In genomic region chr9:107295616-107296015, GRCm38 (mm10) we compare ENCODE assay signal across 8 mouse cellular contexts. TPM values are rescaled to one million over a fixed set of nuclear protein-coding genes. Genes with fewer than 3 reads are reported as not detected.
DNase-seq lines count a peak whose midpoint lies in the region; ATAC-seq and TF ChIP-seq lines count a peak whose summit lies in the region.

No protein-coding gene starts in this region.

- no peak overlapping the region for H3K9ac ChIP-seq in forebrain, embryonic 13.5 days
- peak overlapping the region; percentile 82 for H3K9ac ChIP-seq in liver, postnatal 0 days (replicated peaks)
- H3K9ac ChIP-seq in stomach, embryonic 15.5 days, result no peak overlapping the region

- WGBS in forebrain, embryonic 13.5 days, result 84% methylated on average over 4 of the region's 4 CpGs
- WGBS in liver, postnatal 0 days (ENCODE audit: insufficient replicate concordance), result 22% methylated on average over 4 of the region's 4 CpGs
- WGBS in stomach, embryonic 15.5 days, result 42% methylated on average over 4 of the region's 4 CpGs
- 57% methylated on average over 4 of the region's 4 CpGs for WGBS in kidney, adult 2 months

- no peak for TF ChIP-seq EP300 in liver, postnatal 0 days (IDR thresholded peaks at IDR 0.05; ENCODE audit: low read depth)

- TF ChIP-seq CTCF in liver, postnatal 0 days (IDR thresholded peaks at IDR 0.05; ENCODE audit: low read depth), result no peak
- no peak for TF ChIP-seq CTCF in kidney, adult 2 months (conservative IDR thresholded peaks at IDR 0.05; ENCODE audit: insufficient read depth, insufficient read length, low read depth, low read length)

- H3K4me1 ChIP-seq in forebrain, embryonic 13.5 days, result peaks cover 17% of the 10 kb centered on the region
- H3K4me1 ChIP-seq in liver, postnatal 0 days (ENCODE audit: insufficient read depth), result peaks cover 24% of the 10 kb centered on the region
- H3K4me1 ChIP-seq in stomach, embryonic 15.5 days, result peaks cover 27% of the 10 kb centered on the region
- peaks cover 18% of the 10 kb centered on the region; the same call in 1 of the 2 replicates for H3K4me1 ChIP-seq in kidney, adult 2 months (ENCODE audit: control insufficient read depth, insufficient read depth, low read length)

- peak overlapping the region; percentile 81; the same call in 1 of the 2 replicates for H3K4me2 ChIP-seq in forebrain, embryonic 13.5 days
- peak overlapping the region; percentile 94 for H3K4me2 ChIP-seq in liver, postnatal 0 days (ENCODE audit: low read depth, low read length)
- peak overlapping the region; percentile 77 for H3K4me2 ChIP-seq in stomach, embryonic 15.5 days

- DNase-seq in frontal cortex, postnatal 36 days (ENCODE audit: low spot score in 2 of 2), result peak; percentile 53 to 55
- DNase-seq in CD4-positive helper T cell, adult 2 months (ENCODE audit: low read depth, low spot score), result peak; percentile 90
- no peak for DNase-seq in liver, postnatal 0 days
- no peak for DNase-seq in kidney, adult 2 months

- peaks cover 28% of the 10 kb centered on the region for H3K27me3 ChIP-seq in forebrain, embryonic 13.5 days
- H3K27me3 ChIP-seq in liver, postnatal 0 days (ENCODE audit: insufficient read depth, low read length), result no peaks in the 10 kb centered on the region
- H3K27me3 ChIP-seq in stomach, embryonic 15.5 days (replicated peaks), result peaks cover 4% of the 10 kb centered on the region; the same call in 1 of the 2 replicates
- no peaks in the 10 kb centered on the region for H3K27me3 ChIP-seq in kidney, adult 2 months (replicated peaks; ENCODE audit: control insufficient read depth, insufficient read depth, low read length)

- no peak overlapping the region for H3K27ac ChIP-seq in forebrain, embryonic 13.5 days
- peak overlapping the region; percentile 94 for H3K27ac ChIP-seq in liver, postnatal 0 days (ENCODE audit: low read depth)
- peak overlapping the region; percentile 85; the same call in 1 of the 2 replicates for H3K27ac ChIP-seq in stomach, embryonic 15.5 days
- no peak overlapping the region for H3K27ac ChIP-seq in kidney, adult 2 months (ENCODE audit: insufficient read depth, low read depth, low read length)

- no peak for TF ChIP-seq POLR2A in kidney, adult 2 months (IDR thresholded peaks at IDR 0.05; ENCODE audit: low read depth, low read length)

- H3K9me3 ChIP-seq in forebrain, embryonic 13.5 days (replicated peaks), result no peaks in the 10 kb centered on the region
- H3K9me3 ChIP-seq in liver, postnatal 0 days (ENCODE audit: low read length), result no peaks in the 10 kb centered on the region
- no peaks in the 10 kb centered on the region for H3K9me3 ChIP-seq in stomach, embryonic 15.5 days

- no peak for ATAC-seq in frontal cortex, adult (ENCODE audit: low TSS enrichment)
- ATAC-seq in forebrain, embryonic 13.5 days, result no peak
- no peak for ATAC-seq in liver, postnatal 0 days
- no peak for ATAC-seq in stomach, embryonic 15.5 days (ENCODE audit: insufficient read depth, low FRiP score, low read depth)
- no peak for ATAC-seq in cerebellum, adult (ENCODE audit: insufficient number of reproducible peaks, low FRiP score, low TSS enrichment)

- H3K36me3 ChIP-seq in forebrain, embryonic 13.5 days (ENCODE audit: poor library complexity, severe bottlenecking), result peaks cover 5% of the 10 kb centered on the region; the same call in 1 of the 2 replicates
- H3K36me3 ChIP-seq in liver, postnatal 0 days (replicated peaks; ENCODE audit: insufficient read depth, low read length), result peaks cover 9% of the 10 kb centered on the region
- H3K36me3 ChIP-seq in stomach, embryonic 15.5 days, result peaks cover 5% of the 10 kb centered on the region
- H3K36me3 ChIP-seq in kidney, adult 2 months (ENCODE audit: control insufficient read depth, insufficient read depth, low read length), result peaks cover 4% of the 10 kb centered on the region

- H3K4me3 ChIP-seq in forebrain, embryonic 13.5 days, result peak overlapping the region; percentile 64; the same call in 1 of the 2 replicates
- H3K4me3 ChIP-seq in liver, postnatal 0 days (ENCODE audit: low read depth, low read length), result peak overlapping the region; percentile 81
- H3K4me3 ChIP-seq in stomach, embryonic 15.5 days (replicated peaks), result no peak overlapping the region
- no peak overlapping the region for H3K4me3 ChIP-seq in kidney, adult 2 months (ENCODE audit: insufficient read depth, low read depth, low read length)

RNA-seq across cellular contexts. Expression of gene Cish, which starts 0.2 kb away (rescaled TPM):
- 6.2 and 7.3 TPM in 2 replicates for polyA plus RNA-seq in forebrain, embryonic 13.5 days (2015; fragmentation: Nextera tagmentation; extraction: Ambion mirVana)
- 17.1 and 21.9 TPM in 2 replicates for polyA plus RNA-seq in liver, postnatal 0 days (2015; fragmentation: Nextera tagmentation; extraction: Ambion mirVana)
- polyA plus RNA-seq in stomach, embryonic 15.5 days (2015; fragmentation: Nextera tagmentation; extraction: Ambion mirVana), result 12.4 and 13.5 TPM in 2 replicates
- polyA plus RNA-seq in kidney, adult 2 months (2012; rRNA removed), result 49.7 and 69.1 TPM in 2 replicates

RNA-seq across cellular contexts. Expression of gene Mapkapk3, which starts 5.9 kb away (rescaled TPM):
- 2.0 and 2.4 TPM in 2 replicates for polyA plus RNA-seq in forebrain, embryonic 13.5 days (2015; fragmentation: Nextera tagmentation; extraction: Ambion mirVana)
- 7.8 and 8.3 TPM in 2 replicates for polyA plus RNA-seq in liver, postnatal 0 days (2015; fragmentation: Nextera tagmentation; extraction: Ambion mirVana)
- polyA plus RNA-seq in stomach, embryonic 15.5 days (2015; fragmentation: Nextera tagmentation; extraction: Ambion mirVana), result 35.3 and 38.0 TPM in 2 replicates
- polyA plus RNA-seq in kidney, adult 2 months (2012; rRNA removed), result 24.3 and 25.7 TPM in 2 replicates

RNA-seq across cellular contexts. Expression of gene Hemk1, which starts 42.5 kb away (rescaled TPM):
- polyA plus RNA-seq in forebrain, embryonic 13.5 days (2015; fragmentation: Nextera tagmentation; extraction: Ambion mirVana), result 13.3 and 13.9 TPM in 2 replicates
- polyA plus RNA-seq in liver, postnatal 0 days (2015; fragmentation: Nextera tagmentation; extraction: Ambion mirVana), result 2.5 and 3.2 TPM in 2 replicates
- 10.6 and 11.5 TPM in 2 replicates for polyA plus RNA-seq in stomach, embryonic 15.5 days (2015; fragmentation: Nextera tagmentation; extraction: Ambion mirVana)
- polyA plus RNA-seq in kidney, adult 2 months (2012; rRNA removed), result 35.0 and 42.1 TPM in 2 replicates

RNA-seq across cellular contexts. Expression of gene 6430571L13Rik, which starts 44.8 kb away (rescaled TPM):
- polyA plus RNA-seq in forebrain, embryonic 13.5 days (2015; fragmentation: Nextera tagmentation; extraction: Ambion mirVana), result 3.1 and 3.2 TPM in 2 replicates
- polyA plus RNA-seq in liver, postnatal 0 days (2015; fragmentation: Nextera tagmentation; extraction: Ambion mirVana), result 0.14 and 0.22 TPM in 2 replicates
- 0.28 and 0.34 TPM in 2 replicates for polyA plus RNA-seq in stomach, embryonic 15.5 days (2015; fragmentation: Nextera tagmentation; extraction: Ambion mirVana)
- 6.1 and 7.4 TPM in 2 replicates for polyA plus RNA-seq in kidney, adult 2 months (2012; rRNA removed)

Comparison
In these comparisons a context has a peak if more than half of its experiments do, and no peak if none do; other contexts are left out.
1. DNase-seq: peak in frontal cortex, postnatal 36 days (2 of 2) and CD4-positive helper T cell, adult 2 months (single experiment); none in liver, postnatal 0 days (single experiment) and kidney, adult 2 months (single experiment).
2. H3K27ac ChIP-seq: peak in liver, postnatal 0 days (single experiment) and stomach, embryonic 15.5 days (single experiment); none in forebrain, embryonic 13.5 days (single experiment) and kidney, adult 2 months (single experiment).
3. H3K4me3 ChIP-seq: peak in forebrain, embryonic 13.5 days (single experiment) and liver, postnatal 0 days (single experiment); none in stomach, embryonic 15.5 days (single experiment) and kidney, adult 2 months (single experiment).
4. Peak in every context shown above with its lines, with median percentiles within 50 percentile points of each other: H3K4me2 ChIP-seq.